Mouse (Mus musculus): ENCODE data around the gene Urad. TPM values are rescaled to one million over a fixed set of nuclear protein-coding genes. Genes with fewer than 3 reads are reported as not detected.

Gene Urad
- total RNA-seq, 2 experiments from 2014 or later = not detected

DNA sequence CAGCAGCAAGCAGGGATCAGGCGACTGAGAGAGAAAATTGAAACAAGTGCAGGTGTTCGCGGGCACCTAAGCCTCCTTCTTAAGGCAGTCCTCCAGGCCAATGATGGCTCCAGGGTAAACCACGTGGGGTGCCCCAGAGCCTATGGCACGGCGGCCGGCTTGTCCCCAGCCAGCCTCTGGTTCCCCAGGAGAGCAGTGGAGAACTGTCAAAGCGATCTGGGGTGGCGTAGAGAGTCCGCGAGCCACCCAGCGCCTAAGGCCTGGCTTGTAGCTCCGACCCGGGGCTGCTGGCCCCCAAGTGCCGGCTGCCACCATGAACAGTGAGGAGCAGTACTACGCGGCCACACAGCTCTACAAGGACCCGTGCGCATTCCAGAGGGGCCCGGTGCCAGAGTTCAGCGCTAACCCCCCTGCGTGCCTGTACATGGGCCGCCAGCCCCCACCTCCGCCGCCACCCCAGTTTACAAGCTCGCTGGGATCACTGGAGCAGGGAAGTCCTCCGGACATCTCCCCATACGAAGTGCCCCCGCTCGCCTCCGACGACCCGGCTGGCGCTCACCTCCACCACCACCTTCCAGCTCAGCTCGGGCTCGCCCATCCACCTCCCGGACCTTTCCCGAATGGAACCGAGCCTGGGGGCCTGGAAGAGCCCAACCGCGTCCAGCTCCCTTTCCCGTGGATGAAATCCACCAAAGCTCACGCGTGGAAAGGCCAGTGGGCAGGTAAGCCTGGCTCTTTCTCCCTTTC, 52.1 kb downstream of the Urad start, which contains the start of gene Pdx1:
Gene Pdx1 (plus strand): TSS at position 34 of the 747 bp plus-strand sequence.
- DNase-seq (ENCODE audit: low spot score in 2 of 2) = no peak

DNA sequence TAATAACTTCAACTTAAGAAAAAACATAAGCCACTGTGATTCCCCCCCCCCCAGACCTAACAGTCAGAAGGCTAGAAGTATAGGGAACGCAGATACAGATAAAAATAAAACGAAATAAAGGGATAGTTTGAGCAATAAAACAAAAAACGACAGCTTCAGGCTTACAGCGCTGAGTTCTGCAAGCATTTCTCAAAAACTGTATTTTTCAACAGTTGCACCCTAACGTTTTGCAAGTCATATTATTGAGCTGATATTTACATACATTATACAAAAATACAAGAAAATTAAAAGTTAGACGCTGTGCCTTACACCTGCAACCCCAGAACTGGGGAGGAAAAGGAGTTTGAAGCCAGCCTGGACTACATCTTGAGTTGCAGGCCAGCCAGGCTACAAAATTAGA, 52.9 kb downstream of the Urad start:
- DNase-seq (ENCODE audit: low spot score in 2 of 2) = no peak

DNA sequence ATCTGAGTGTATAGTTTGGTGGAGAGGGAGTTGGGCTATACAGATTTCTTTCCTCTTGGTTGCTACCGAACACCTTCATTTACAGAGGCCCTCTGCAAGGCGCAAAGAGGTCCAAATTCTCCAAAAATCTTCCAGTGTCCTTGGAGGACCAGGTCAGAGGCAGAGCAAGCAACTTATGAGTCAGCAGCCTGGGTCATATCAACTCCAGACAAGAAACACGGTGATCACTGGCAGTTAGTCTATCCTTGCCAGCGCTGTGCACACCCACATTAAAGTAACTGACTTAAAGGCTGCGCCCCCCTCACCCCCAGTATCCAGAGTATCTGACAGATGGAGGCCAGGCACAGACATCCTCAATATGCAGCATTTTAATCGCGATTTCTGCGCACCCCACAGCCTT, 53.5 kb downstream of the Urad start:
- DNase-seq (ENCODE audit: low spot score in 2 of 2) = no peak

DNA sequence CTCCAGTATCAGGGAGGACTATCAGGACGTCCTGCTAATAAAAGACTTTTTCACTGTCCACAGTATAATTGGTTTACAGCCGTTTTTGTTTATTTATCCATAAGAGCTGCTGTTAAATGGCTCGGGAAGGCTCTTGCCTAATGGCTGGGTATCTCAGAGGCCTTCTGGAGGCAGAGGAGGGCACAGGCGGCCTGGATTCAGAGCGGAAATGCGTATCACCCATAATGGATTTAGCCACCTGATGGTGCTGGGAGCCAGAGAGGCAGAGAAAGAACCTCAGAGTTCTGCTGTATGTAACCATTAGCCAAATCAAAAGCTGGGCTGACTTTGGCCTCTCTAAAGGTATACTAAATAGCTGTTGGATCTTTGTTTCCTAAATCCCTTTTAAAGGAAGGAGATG, 54.8 kb downstream of the Urad start:
- DNase-seq (ENCODE audit: low spot score in 2 of 2) = no peak

Small RNA genes lying within 50 kb of the gene (microRNA-seq; reads per million reads assigned to microRNA genes)
- gene Mir7k = 0.78 to 0.89 reads per million in 2 experiments

Other genes with a start within 250 kb of the Urad start
- gene Lnx2, start 245.9 kb downstream of the Urad start, total RNA-seq (2021) = 1 to 10 TPM; 6.5 to 8.9 TPM
- 10 to 100 TPM; 80.3 to 84.0 TPM for gene Polr1d, start 245.4 kb downstream of the Urad start, total RNA-seq (2021)
- gene Gsx1, start 133.7 kb downstream of the Urad start, total RNA-seq (2021) = 1 to 10 TPM; 1.4 to 1.6 TPM
- not detected for gene Pdx1, start 52.5 kb downstream of the Urad start, total RNA-seq (2021)
- gene Cdx2, start 15.2 kb downstream of the Urad start, total RNA-seq (2021) = not detected
- 1 to 10 TPM; 4.8 to 5.2 TPM for gene Flt3, start 78.0 kb upstream of the Urad start, total RNA-seq (2021)
- gene Pan3, start 107.7 kb upstream of the Urad start, total RNA-seq (2021) = 10 to 100 TPM; 86.9 to 89.7 TPM